8 mouse cellular contexts compared by ENCODE assay signal in the genomic region with DNA sequence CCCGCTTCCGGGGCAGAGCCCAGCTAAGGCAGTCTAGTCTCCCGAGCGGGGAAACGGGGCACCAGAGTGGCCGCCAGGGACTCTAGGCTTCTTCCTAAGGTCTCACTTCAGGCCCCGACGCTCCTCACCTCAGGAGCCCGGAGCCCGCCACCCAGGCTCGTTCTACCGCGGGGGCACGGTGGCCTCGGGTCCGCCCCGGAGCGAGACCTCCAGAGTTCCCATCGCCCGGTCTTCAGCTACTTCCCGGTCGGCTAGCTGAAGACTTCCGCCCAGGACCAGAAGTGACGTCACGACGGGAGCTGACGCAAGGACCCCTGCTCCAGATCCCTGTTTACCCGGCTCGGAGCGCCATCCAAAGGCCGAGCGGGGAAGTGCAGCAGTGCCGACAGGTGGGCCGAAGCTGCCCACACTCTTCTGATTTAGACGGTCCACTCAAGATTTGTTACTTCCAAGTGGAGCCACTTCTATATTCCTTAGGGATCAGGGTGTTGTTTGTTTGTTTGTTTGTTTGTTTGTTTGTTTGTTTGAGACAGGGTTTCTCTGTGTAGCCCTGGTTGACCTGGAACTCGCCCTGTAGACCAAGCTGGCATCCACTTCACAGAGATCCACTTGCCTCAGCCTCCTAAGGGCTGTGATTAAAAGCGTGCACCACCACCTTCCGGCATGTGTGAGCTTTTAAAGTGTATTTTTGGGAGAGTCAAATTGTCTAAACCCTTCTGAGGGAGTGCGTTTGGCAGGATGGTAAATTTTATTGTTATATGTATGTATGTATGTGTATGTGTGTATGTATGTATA. TPM values are rescaled to one million over a fixed set of nuclear protein-coding genes. Genes with fewer than 3 reads are reported as not detected.
DNase-seq lines count a peak whose midpoint lies in the region; ATAC-seq and TF ChIP-seq lines count a peak whose summit lies in the region.

Gene Becn1, minus strand, starts transcription at position 283 of the 795 bp plus-strand sequence.

- TF ChIP-seq POLR2A in bone marrow, adult 2 months (IDR thresholded peaks at IDR 0.05; ENCODE audit: borderline replicate concordance, control insufficient read depth, low read depth, low read length) = peak; percentile 77; the same call in 1 of the 2 replicates

- no peaks in the 10 kb centered on the region for H3K9me3 ChIP-seq in embryonic facial prominence, embryonic 15.5 days (replicated peaks)
- H3K9me3 ChIP-seq in kidney, embryonic 14.5 days (ENCODE audit: control insufficient read depth, low read length) = no peaks in the 10 kb centered on the region
- H3K9me3 ChIP-seq in limb, embryonic 15.5 days = no peaks in the 10 kb centered on the region

- H3K4me3 ChIP-seq in bone marrow, adult 2 months (replicated peaks; ENCODE audit: control insufficient read depth, low read depth, low read length) = peak within 1 kb of the TSS; percentile 77
- H3K4me3 ChIP-seq in embryonic facial prominence, embryonic 15.5 days (replicated peaks) = peak within 1 kb of the TSS; percentile 84
- peak within 1 kb of the TSS; percentile 93 for H3K4me3 ChIP-seq in kidney, embryonic 14.5 days (ENCODE audit: low read length)
- H3K4me3 ChIP-seq in limb, embryonic 15.5 days = peak within 1 kb of the TSS; percentile 85

- H3K4me2 ChIP-seq in embryonic facial prominence, embryonic 15.5 days (replicated peaks) = peak within 1 kb of the TSS; percentile 82
- H3K4me2 ChIP-seq in kidney, embryonic 14.5 days (replicated peaks; ENCODE audit: low read depth, low read length) = peak within 1 kb of the TSS; percentile 97
- peak within 1 kb of the TSS; percentile 67 for H3K4me2 ChIP-seq in limb, embryonic 15.5 days

- H3K36me3 ChIP-seq in embryonic facial prominence, embryonic 15.5 days = peaks cover 21% of the 10 kb centered on the region
- H3K36me3 ChIP-seq in kidney, embryonic 14.5 days (ENCODE audit: control insufficient read depth, insufficient read depth, low read length) = peaks cover 13% of the 10 kb centered on the region
- peaks cover 21% of the 10 kb centered on the region for H3K36me3 ChIP-seq in limb, embryonic 15.5 days

- H3K9ac ChIP-seq in embryonic facial prominence, embryonic 15.5 days = peak within 1 kb of the TSS; percentile 72
- H3K9ac ChIP-seq in kidney, embryonic 14.5 days (ENCODE audit: low read depth, low read length) = peak within 1 kb of the TSS; percentile 85
- peak within 1 kb of the TSS; percentile 89 for H3K9ac ChIP-seq in limb, embryonic 15.5 days

- no peaks in the 10 kb centered on the region for H3K27me3 ChIP-seq in embryonic facial prominence, embryonic 15.5 days
- no peaks in the 10 kb centered on the region for H3K27me3 ChIP-seq in kidney, embryonic 14.5 days (ENCODE audit: control insufficient read depth, insufficient read depth, low read length)
- no peaks in the 10 kb centered on the region for H3K27me3 ChIP-seq in limb, embryonic 15.5 days

- peak; percentile 97 for DNase-seq in 416B (ENCODE audit: low read depth)
- peak; percentile 93 to 94 for DNase-seq in heart, adult 9 months (ENCODE audit: low spot score in 2 of 2)
- DNase-seq in monocyte, adult 2 months (ENCODE audit: low read depth in 1 of 2, low spot score in 2 of 2) = peak; percentile 87 to 93
- peak; percentile 89 to 92 for DNase-seq in spleen, postnatal 36 days (ENCODE audit: low spot score in 2 of 2)

- ATAC-seq in embryonic facial prominence, embryonic 15.5 days (ENCODE audit: insufficient number of reproducible peaks, low FRiP score, low TSS enrichment, low read depth) = peak; percentile 89
- peak; percentile 96 for ATAC-seq in kidney, embryonic 14.5 days (ENCODE audit: low FRiP score, low TSS enrichment)
- peak; percentile 86 for ATAC-seq in limb, embryonic 15.5 days (ENCODE audit: insufficient number of reproducible peaks, low FRiP score, low TSS enrichment, low read depth)

- peak within 1 kb of the TSS; percentile 60 for H3K27ac ChIP-seq in bone marrow, adult 2 months (ENCODE audit: control insufficient read depth, insufficient read depth, low read depth, low read length, poor library complexity)
- peak within 1 kb of the TSS; percentile 35; the same call in 1 of the 2 replicates for H3K27ac ChIP-seq in embryonic facial prominence, embryonic 15.5 days (replicated peaks)
- peak within 1 kb of the TSS; percentile 61 for H3K27ac ChIP-seq in kidney, embryonic 14.5 days (ENCODE audit: low read depth, low read length)
- peak within 1 kb of the TSS; percentile 4; the same call in 1 of the 2 replicates for H3K27ac ChIP-seq in limb, embryonic 15.5 days

- H3K4me1 ChIP-seq in bone marrow, adult 2 months (ENCODE audit: control insufficient read depth, insufficient read depth, low read length) = no peaks in the 10 kb centered on the region; the same call in 1 of the 2 replicates
- peaks cover 15% of the 10 kb centered on the region for H3K4me1 ChIP-seq in embryonic facial prominence, embryonic 15.5 days
- peaks cover 9% of the 10 kb centered on the region for H3K4me1 ChIP-seq in kidney, embryonic 14.5 days (ENCODE audit: control insufficient read depth, insufficient read depth, low read length)
- peaks cover 21% of the 10 kb centered on the region for H3K4me1 ChIP-seq in limb, embryonic 15.5 days

- 7% methylated on average over 39 of the region's 39 CpGs for WGBS in bone marrow, adult 2 months
- WGBS in embryonic facial prominence, embryonic 15.5 days = 6% methylated on average over 39 of the region's 39 CpGs
- 6% methylated on average over 36 of the region's 39 CpGs for WGBS in kidney, embryonic 14.5 days
- WGBS in limb, embryonic 15.5 days = 6% methylated on average over 39 of the region's 39 CpGs

- TF ChIP-seq CTCF in bone marrow, adult 2 months (IDR thresholded peaks at IDR 0.05; ENCODE audit: control insufficient read depth, insufficient read depth, low read length) = peak; percentile 86

RNA-seq across cellular contexts. Expression of gene Becn1, which starts in this region (rescaled TPM):
- 144 and 173 TPM in 2 replicates for polyA plus RNA-seq in bone marrow, adult 2 months (2011; ENCODE audit: insufficient read depth, insufficient read length, low replicate concordance, missing spikeins)
- 141 and 143 TPM in 2 replicates for polyA plus RNA-seq in embryonic facial prominence, embryonic 15.5 days (2015; fragmentation: Nextera tagmentation; extraction: Ambion mirVana)
- 112 and 164 TPM in 2 replicates for polyA plus RNA-seq in kidney, embryonic 14.5 days (2014; fragmentation: Nextera tagmentation; extraction: Ambion mirVana)
- polyA plus RNA-seq in limb, embryonic 15.5 days (2015; fragmentation: Nextera tagmentation; extraction: Ambion mirVana) = 128 and 137 TPM in 2 replicates

Comparison
In these comparisons a context has a peak if more than half of its experiments do, and no peak if none do; other contexts are left out.
1. Peak in every context shown above with its lines: DNase-seq, ATAC-seq, H3K4me3 ChIP-seq and H3K27ac ChIP-seq.
2. H3K27ac ChIP-seq: peak in every context shown above with its lines; median percentile 61 in kidney, embryonic 14.5 days; 60 in bone marrow, adult 2 months; 35 in embryonic facial prominence, embryonic 15.5 days; 4 in limb, embryonic 15.5 days.